Mouse (Mus musculus) G1E (cell line): ENCODE data around the gene Ttc21b. TPM values are rescaled to one million over a fixed set of nuclear protein-coding genes. Genes with fewer than 3 reads are reported as not detected.
"Not testable (repeated sequence)": the region's sequence is repeated elsewhere in the genome, so short reads cannot be mapped to it uniquely, and the experiment has no call there.

Experiments
- ATAC-seq: 2 replicates; pipeline ENCODE4 v1.8.0; 2016; ENCODE audit warnings: mild to moderate bottlenecking; ENCODE audit not compliant: insufficient number of reproducible peaks, poor library complexity, low FRiP score, severe bottlenecking; ENCODE audit errors: extremely low read depth
- DNase-seq: peaks from one replicate; pipeline ENCODE4 v3.0.0; 2012; ENCODE audit warnings: low spot score
- H3K27me3 ChIP-seq: 2 replicates; pipeline ENCODE4 v1.6.1; 2012; ENCODE audit warnings: mild to moderate bottlenecking, low read length, inconsistent platforms; ENCODE audit not compliant: insufficient read depth
- H3K36me3 ChIP-seq: replicated peaks from 2 replicates; pipeline ENCODE3; 2012; ENCODE audit warnings: mild to moderate bottlenecking, inconsistent platforms
- H3K4me1 ChIP-seq: 2 replicates; pipeline ENCODE4 v1.6.1; 2012; ENCODE audit warnings: low read depth, low read length, inconsistent platforms, mixed read lengths; ENCODE audit not compliant: insufficient read depth
- H3K4me3 ChIP-seq: 2 replicates; pipeline ENCODE4 v1.5.1; 2012; ENCODE audit warnings: low read depth, mild to moderate bottlenecking, inconsistent platforms, low read length, moderate library complexity, mixed read lengths
- H3K9me3 ChIP-seq: replicated peaks from 2 replicates; pipeline ENCODE4 v1.6.1; 2012; ENCODE audit warnings: inconsistent platforms
- CTCF ChIP-seq: IDR thresholded peaks from 2 replicates; pipeline ENCODE4 v1.5.1; 2012; ENCODE audit warnings: low read depth, low read length, inconsistent platforms, mixed read lengths
- GATA1 ChIP-seq: IDR thresholded peaks from 2 replicates; pipeline ENCODE4 v1.6.1; 2012; ENCODE audit warnings: borderline replicate concordance, low read length, inconsistent platforms, mixed read lengths
- GATA2 ChIP-seq: IDR thresholded peaks from 2 replicates; pipeline ENCODE4 v1.6.1; 2012; ENCODE audit warnings: low read depth, low read length, inconsistent platforms, borderline replicate concordance
- POLR2AphosphoS5 ChIP-seq: IDR thresholded peaks from 2 replicates; pipeline ENCODE4 v1.6.1; 2012; ENCODE audit warnings: low read depth, low read length, inconsistent platforms; ENCODE audit not compliant: insufficient replicate concordance
- TAL1 ChIP-seq: conservative IDR thresholded peaks from 2 replicates; pipeline ENCODE4 v1.6.1; 2012; ENCODE audit warnings: low read depth, low read length, inconsistent platforms, mixed read lengths
- polyA plus RNA-seq: library from polyadenylated mRNA; stranded (reverse); fragments of >175 nt; gene quantifications from 2 replicates; pipeline ENCODE4 v1.2.3, GENCODE M21; 2012
- total RNA-seq, 2 experiments: library from RNA; stranded (forward) in 1 of 2; stranded (reverse) in 1 of 2; fragments of 200-1000 nt in 1 of 2; fragments of >200 nt in 1 of 2; fragmentation: Nextera tagmentation in 1 of 2; gene quantifications; 2 replicates each; pipeline ENCODE4 v1.2.3; 2014 to 2017

Gene Ttc21b
- total and polyA plus RNA-seq, 3 experiments: 0.05 TPM; not detected in 2

DNA sequence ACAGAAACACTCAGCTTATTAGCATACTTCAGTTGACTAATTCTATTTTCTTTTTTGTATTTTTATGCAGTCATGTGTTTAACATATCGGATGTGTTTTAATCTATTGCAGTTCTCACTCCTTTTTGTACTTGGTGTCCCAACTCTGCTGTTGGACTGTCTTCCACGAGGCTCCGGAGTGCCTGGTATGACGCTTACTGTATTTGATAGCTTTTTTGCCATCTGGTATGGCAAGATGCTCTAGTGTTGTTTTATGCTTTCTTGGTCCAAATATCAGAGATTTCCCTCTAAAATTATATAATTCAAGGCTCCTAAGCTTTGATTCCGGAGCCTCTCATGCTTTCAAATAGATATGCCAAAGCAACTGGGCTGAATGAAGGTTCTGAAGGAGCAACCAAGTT lies 66.3 kb downstream of the Ttc21b start:
- Histone ChIP-seq H3K27me3 (no peaks in the 10 kb centered on the region), H3K4me3 (no peak overlapping the region), H3K4me1 (no peaks in the 10 kb centered on the region), H3K9me3 (peaks cover 23% of the 10 kb centered on the region), H3K36me3 (no peaks in the 10 kb centered on the region)
- TF ChIP-seq GATA2 (no peak), POLR2AphosphoS5 (no peak), GATA1 (no peak), TAL1 (no peak), CTCF (no peak)
- DNase-seq (no peak), ATAC-seq (no peak)

DNA sequence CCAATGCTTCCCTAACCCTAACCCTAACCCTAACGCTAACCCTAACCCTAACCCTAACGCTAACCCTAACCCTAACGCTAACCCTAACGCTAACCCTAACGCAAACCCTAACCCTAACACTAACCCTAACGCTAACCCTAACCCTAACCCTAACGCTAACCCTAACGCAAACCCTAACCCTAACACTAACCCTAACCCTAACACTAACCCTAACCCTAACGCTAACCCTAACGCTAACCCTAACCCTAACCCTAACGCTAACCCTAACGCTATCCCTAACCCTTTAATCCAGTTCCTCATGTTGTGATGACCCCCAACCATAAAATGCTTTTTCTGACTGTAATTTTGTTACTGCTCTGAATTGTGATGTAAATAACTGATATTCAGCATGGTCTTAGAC lies 67.2 kb downstream of the Ttc21b start:
- H3K36me3 ChIP-seq, ATAC-seq, H3K27me3 ChIP-seq, H3K4me1 ChIP-seq, DNase-seq, H3K4me3 ChIP-seq: not testable (repeated sequence)
- peaks cover 24% of the 10 kb centered on the region for H3K9me3 ChIP-seq

DNA sequence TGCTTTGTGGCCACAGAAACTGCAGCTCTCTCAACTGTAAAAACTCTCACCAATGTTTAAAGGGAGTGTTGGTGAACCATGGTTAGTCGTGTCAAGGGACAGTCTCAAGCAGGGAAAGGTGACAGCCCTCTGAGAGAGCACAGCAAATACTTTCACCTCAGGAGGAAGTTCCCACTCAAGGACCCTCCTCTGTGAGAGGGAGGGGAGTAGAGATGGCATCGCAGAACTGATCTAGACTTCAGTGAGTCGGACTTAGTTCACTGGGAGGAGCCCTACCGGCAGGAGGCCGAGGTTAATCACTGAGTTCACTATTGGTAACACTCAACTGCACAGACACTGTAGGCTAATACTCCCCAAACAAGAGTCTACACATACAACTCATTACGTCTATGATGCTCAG lies 68.9 kb downstream of the Ttc21b start:
- H3K4me1 ChIP-seq: no peaks in the 10 kb centered on the region
- ATAC-seq (no peak), DNase-seq (no peak)
- H3K27me3 ChIP-seq: no peaks in the 10 kb centered on the region
- H3K9me3 ChIP-seq: peaks cover 24% of the 10 kb centered on the region
- H3K36me3 ChIP-seq: no peaks in the 10 kb centered on the region
- TF ChIP-seq TAL1 (no peak), POLR2AphosphoS5 (no peak), GATA1 (no peak), GATA2 (no peak), CTCF (no peak)
- H3K4me3 ChIP-seq: no peak overlapping the region

DNA sequence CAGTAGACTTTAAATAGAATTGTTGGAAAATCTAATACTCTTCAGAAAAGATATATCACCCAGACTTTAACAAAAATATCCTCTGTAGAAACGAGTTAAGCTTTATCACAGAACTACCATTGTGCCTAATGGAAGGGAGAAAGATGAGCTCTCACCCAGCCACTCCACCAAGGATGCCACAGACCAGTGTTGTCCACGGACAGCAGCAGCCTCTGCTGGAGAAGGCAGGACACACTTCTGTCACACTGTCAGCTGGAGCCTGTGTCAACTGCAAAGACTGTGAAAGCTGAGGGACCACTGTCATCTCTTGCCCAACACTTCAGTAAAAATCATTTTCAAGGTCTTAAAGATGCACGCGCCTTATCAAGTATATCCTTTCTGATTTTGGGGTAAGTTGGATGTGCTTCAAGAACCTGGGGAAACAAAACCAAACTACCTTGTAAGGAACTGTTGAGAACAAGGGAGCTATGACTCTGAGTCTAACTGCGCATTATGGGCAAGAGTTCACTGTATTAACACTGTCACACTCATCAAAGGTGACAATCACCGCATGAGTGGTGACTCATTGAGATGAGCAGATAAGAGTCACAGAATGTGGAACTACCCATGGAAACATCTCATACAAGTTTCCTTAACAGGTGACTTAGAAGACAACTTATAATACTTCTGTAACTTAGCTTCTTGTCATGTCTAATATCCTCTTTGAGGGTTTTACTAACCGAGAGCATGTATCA lies 71.8 kb downstream of the Ttc21b start:
- DNase-seq: no peak
- H3K27me3 ChIP-seq: no peaks in the 10 kb centered on the region
- H3K9me3 ChIP-seq: peaks cover 33% of the 10 kb centered on the region
- no peak overlapping the region for H3K4me3 ChIP-seq
- TF ChIP-seq GATA2 (no peak), POLR2AphosphoS5 (no peak), TAL1 (no peak), GATA1 (no peak), CTCF (no peak)
- H3K36me3 ChIP-seq: no peaks in the 10 kb centered on the region
- ATAC-seq: no peak
- no peaks in the 10 kb centered on the region for H3K4me1 ChIP-seq

DNA sequence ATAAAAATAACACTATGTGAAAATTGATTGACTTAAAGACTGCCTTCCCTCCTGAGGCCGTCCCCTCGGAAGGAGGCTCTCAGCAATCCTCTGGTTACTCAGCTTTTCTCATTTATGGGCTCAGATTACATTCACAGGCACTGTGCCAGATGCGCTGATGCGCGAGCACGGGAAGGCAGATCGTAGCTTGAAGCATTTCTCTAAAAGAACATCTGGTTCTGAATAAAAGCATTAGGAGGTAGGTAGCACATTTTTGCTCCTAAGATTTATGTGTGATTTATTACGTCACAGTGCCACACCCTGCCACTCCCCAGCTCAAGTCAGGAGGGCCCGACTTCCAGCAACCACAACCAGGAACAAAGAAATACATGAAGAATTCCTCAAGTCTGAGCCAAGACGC lies 76.1 kb downstream of the Ttc21b start:
- Histone ChIP-seq H3K4me3 (no peak overlapping the region), H3K9me3 (peaks cover 40% of the 10 kb centered on the region), H3K4me1 (no peaks in the 10 kb centered on the region), H3K27me3 (no peaks in the 10 kb centered on the region), H3K36me3 (no peaks in the 10 kb centered on the region)
- TF ChIP-seq POLR2AphosphoS5 (no peak), GATA2 (no peak), TAL1 (no peak), GATA1 (no peak), CTCF (no peak)
- DNase-seq: no peak
- ATAC-seq: no peak

DNA sequence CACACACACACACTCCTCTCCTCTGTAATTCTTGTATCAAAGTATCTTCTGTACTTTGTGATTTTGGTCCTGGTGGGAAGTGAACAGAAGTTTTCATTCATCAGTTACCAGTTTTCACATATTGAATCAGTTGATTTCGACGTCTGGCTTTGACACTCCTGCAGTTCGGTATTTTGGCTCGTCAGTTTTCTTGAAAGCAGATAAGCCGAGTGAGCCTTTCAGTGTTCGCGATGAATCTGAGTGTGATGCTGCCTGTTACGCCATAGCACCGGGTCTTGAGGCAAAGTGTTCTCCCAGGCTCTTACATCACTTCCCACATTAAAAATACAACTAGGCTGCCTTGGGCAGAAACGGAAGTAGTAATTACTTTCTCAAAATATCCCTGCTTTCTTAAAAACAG lies 76.6 kb downstream of the Ttc21b start:
- H3K9me3 ChIP-seq: peaks cover 38% of the 10 kb centered on the region
- H3K27me3 ChIP-seq: no peaks in the 10 kb centered on the region
- H3K4me3 ChIP-seq: no peak overlapping the region
- TF ChIP-seq CTCF (no peak), GATA2 (no peak), POLR2AphosphoS5 (no peak), TAL1 (no peak), GATA1 (no peak)
- no peak for DNase-seq
- no peaks in the 10 kb centered on the region for H3K36me3 ChIP-seq
- no peak for ATAC-seq
- H3K4me1 ChIP-seq: no peaks in the 10 kb centered on the region

DNA sequence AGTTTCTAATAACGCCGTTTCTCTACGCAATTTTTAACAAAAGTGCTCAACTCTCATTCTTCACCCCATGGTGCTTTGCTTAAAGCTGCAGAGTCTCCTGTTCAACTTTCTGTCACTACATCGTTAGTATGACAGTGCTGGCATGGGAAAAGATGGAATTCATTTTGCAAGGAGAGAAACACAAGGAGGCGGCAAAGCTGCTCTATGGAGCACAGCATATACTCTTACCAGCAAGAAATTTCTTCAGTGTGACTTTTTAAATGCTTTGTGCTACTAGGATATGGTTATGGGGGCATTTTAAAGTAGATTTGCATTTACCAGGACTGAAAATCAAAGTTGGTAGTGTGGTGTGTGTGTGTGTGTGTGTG lies 77.6 kb downstream of the Ttc21b start:
- H3K9me3 ChIP-seq: peaks cover 38% of the 10 kb centered on the region

More for the DNA sequence above, 77.6 kb downstream of the Ttc21b start:
- DNase-seq (no peak), ATAC-seq (no peak)
- no peak overlapping the region for H3K4me3 ChIP-seq
- H3K36me3 ChIP-seq: no peaks in the 10 kb centered on the region
- H3K4me1 ChIP-seq: no peaks in the 10 kb centered on the region
- no peaks in the 10 kb centered on the region for H3K27me3 ChIP-seq
- TF ChIP-seq CTCF: no peak
- TF ChIP-seq GATA2: no peak
- TF ChIP-seq GATA1: no peak
- no peak for TF ChIP-seq TAL1
- no peak for TF ChIP-seq POLR2AphosphoS5
